Mouse (Mus musculus) right cerebral cortex, adult 2 months (tissue): ENCODE data around the gene Zfp830.

Experiments
- DNase-seq, 2 experiments: peaks; one replicate each; pipeline ENCODE4 v3.0.0; 2021 to 2022; ENCODE audit warnings: low spot score in 2 of 2

The Zfp830 gene

GRCm38 (mm10) chr11:82763742-82764437 lies at the start of gene Zfp830, which contains the start of gene Cct6b:
TSS of gene Zfp830 (plus strand) at chr11:82764345.
TSS of gene Cct6b (minus strand) at chr11:82764321.
- peak; percentile 92 to 96 for DNase-seq

DNA sequence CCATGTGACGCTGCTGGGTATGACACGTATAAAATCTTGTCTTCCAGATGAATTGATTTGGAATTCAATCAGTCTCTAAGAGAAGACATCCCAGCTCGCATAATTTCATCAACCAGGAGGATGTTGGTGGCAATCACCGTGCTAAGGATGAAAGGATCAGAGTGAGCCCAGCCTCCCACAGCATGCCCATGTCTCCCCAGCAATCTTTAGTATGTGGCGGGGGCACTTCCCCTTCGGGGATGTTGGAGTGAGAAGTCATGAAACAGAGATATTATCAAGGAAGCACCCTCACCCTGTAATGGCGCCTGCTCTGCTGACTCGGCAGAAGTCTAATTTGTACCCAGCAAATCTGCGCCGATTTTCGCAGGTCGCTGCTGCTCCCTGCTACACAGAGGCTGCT lies 44.9 kb upstream of the Zfp830 start:
- no peak for DNase-seq

DNA sequence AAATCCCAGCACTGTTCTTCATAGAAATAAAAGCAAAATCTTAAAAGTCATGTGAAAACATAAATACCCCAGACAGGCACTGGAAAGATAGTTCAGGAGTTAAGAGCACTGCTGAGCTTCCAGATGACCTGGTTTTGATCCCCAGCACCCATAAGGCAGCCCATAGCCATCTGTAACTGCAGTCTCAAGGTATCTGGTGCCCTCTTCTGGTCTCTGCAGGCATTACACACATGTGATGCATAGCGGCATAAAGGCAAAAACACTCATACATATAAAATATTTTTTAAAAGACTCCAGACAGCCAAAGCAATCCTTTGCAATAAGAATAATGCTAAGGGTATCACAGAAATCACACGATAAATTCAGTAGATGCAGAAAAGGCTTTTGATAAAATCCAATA lies 37.3 kb upstream of the Zfp830 start:
- DNase-seq, result no peak

DNA sequence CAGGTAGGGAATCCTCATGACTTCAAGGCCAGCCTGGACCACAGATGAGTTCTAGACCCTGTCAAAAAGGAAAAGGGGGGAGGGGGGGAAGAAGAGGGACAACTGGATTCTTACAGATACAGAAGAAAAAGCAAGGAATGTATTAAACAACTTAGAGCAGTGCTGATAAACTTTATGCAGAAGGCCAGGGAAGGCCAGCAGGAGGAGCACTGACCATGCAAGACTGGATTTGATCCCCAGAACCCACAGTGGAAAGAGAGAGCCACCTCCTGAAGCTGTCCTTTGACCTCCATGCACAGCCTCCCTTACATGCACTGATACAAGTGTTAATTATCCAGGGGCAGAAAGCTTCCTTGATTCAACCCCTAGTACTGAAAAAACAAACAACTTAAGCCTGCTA lies 29.9 kb upstream of the Zfp830 start:
- no peak for DNase-seq

DNA sequence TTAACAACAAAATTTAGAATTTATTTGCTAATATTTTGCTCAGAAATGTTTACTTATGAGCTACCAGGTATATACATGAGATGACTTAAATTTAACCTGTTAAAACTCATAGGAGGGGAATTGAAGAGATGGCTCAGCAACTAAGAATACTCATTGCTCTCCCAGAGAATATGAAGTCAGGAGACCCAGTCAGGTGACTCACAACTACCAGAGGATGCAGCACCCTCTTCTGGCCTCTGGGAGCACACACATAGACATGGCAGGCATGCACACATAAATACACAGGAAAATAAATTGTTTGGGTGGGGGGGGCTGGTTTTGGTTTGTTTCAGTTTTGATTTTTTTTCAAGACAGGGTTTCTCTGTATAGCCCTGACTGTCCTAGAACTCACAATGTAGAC lies 25.1 kb upstream of the Zfp830 start:
- DNase-seq, result no peak

- DNase-seq, result peak; percentile 4 to 6
These were observed 18.0 kb upstream of the Zfp830 start for GRCm38 (mm10) chr11:82746138-82746537.

GRCm38 (mm10) chr11:82746857-82747366 lies 17.2 kb upstream of the Zfp830 start:
- DNase-seq, result no peak

GRCm38 (mm10) chr11:82752349-82753115 lies 11.6 kb upstream of the Zfp830 start:
- no peak for DNase-seq

- no peak for DNase-seq
These were observed 8.2 kb upstream of the Zfp830 start for GRCm38 (mm10) chr11:82755919-82756318.

GRCm38 (mm10) chr11:82762286-82762829 lies 1.8 kb upstream of the Zfp830 start:
- no peak for DNase-seq

DNA sequence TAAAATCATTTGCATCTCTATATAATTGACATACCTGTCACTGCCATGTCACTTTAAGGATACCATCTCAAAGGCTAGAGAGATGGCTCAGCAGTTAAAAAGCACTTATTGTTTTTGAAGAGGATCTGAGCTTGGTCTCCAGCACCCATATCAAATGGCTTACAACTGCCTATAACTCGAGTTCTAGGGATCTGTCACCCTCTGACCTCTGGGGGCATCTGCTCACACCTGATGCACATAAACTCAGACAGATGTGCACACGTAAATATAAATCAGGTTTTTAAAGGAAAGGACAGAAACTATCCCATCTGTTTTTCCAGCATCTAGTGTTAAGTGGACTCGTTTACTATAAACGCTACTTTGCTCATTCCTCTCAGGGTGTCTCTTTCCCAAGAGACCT lies 884 bp upstream of the Zfp830 start:
- DNase-seq, result no peak

GRCm38 (mm10) chr11:82764438-82764924 lies 336 bp downstream of the Zfp830 start:
- no peak for DNase-seq

DNA sequence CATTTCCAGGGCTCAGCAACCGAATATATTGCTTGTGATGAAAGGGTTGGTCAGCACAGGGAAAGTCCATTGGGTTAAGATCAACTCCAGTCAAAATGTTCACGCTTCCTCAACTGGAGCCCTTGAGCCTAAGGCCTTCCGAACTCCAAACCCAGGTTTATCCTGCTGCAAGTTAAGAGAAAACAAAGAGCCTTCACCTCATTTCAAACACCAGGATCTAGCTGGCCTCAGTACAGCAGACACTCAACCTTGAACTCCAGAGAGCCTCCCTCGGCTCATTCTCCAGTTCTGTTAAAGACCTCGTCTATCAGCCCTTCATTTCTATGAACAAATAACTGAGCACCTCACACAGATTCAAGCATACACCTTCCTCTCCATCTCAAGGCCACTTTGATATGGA lies 16.0 kb downstream of the Zfp830 start:
- DNase-seq, result no peak

GRCm38 (mm10) chr11:82780983-82781903 lies 17.1 kb downstream of the Zfp830 start, which contains the start of gene Lig3:
TSS of gene Lig3 (plus strand) at chr11:82781108.
- DNase-seq, result peak; percentile 93 to 97

- no peak for DNase-seq
These were observed 18.1 kb downstream of the Zfp830 start for GRCm38 (mm10) chr11:82782197-82782596.

- DNase-seq, result no peak
These were observed 19.3 kb downstream of the Zfp830 start for GRCm38 (mm10) chr11:82783453-82783852.

- DNase-seq, result no peak
These were observed 42.5 kb downstream of the Zfp830 start for GRCm38 (mm10) chr11:82806656-82807055.

GRCm38 (mm10) chr11:82807370-82807769 lies 43.2 kb downstream of the Zfp830 start:
- DNase-seq, result no peak

GRCm38 (mm10) chr11:82808485-82808884 lies 44.3 kb downstream of the Zfp830 start:
- DNase-seq, result no peak
